Mouse (Mus musculus) limb, embryonic 10.5 days (tissue): Measurements from ENCODE around the gene Zcchc7. TPM values are rescaled to one million over a fixed set of nuclear protein-coding genes. Genes with fewer than 3 reads are reported as not detected.

Experiments used
- DNase-seq: peaks from one replicate; pipeline ENCODE4 v3.0.0-alpha.2; 2017; ENCODE audit warnings: low spot score
- H3K27ac ChIP-seq: fragments of 300-500 bp; sonication (generic); 2 replicates; pipeline ENCODE4 v1.5.1; 2016; ENCODE audit warnings: mild to moderate bottlenecking
- H3K27me3 ChIP-seq: fragments of 300-500 bp; sonication (generic); 2 replicates; pipeline ENCODE4 v1.6.1; 2016; ENCODE audit warnings: low read depth, mild to moderate bottlenecking; ENCODE audit not compliant: poor library complexity, severe bottlenecking
- H3K36me3 ChIP-seq: fragments of 300-500 bp; sonication (generic); 2 replicates; pipeline ENCODE4 v1.6.1; 2016; ENCODE audit warnings: mild to moderate bottlenecking, moderate library complexity
- H3K4me1 ChIP-seq: fragments of 300-500 bp; sonication (generic); 2 replicates; pipeline ENCODE4 v1.6.1; 2016
- H3K4me3 ChIP-seq: fragments of 300-500 bp; sonication (generic); 2 replicates; pipeline ENCODE4 v1.5.1; 2016; ENCODE audit warnings: mild to moderate bottlenecking, moderate library complexity
- H3K9me3 ChIP-seq: fragments of 300-500 bp; sonication (generic); replicated peaks from 2 replicates; pipeline ENCODE4 v1.6.1; 2016; ENCODE audit warnings: mild to moderate bottlenecking
- WGBS: fragments of 180-500 bp; shearing (Covaris S2); methylation state at CpG from one replicate; pipeline ENCODE4 v1.1.7; 2016; 5-methylcytosine and 5-hydroxymethylcytosine counted together
- polyA plus RNA-seq: library from polyadenylated mRNA; unstranded; fragments of >200 nt; fragmentation: Nextera tagmentation; extraction: Ambion mirVana; gene quantifications from 2 replicates; pipeline ENCODE4 v1.2.1, GENCODE M21; 2016

The Zcchc7 gene
- 20.2 and 20.5 TPM in 2 replicates for polyA plus RNA-seq

- H3K4me1 ChIP-seq, result peaks cover 8% of the 10 kb centered on the region
- H3K27me3 ChIP-seq, result no peaks in the 10 kb centered on the region
- no peak for DNase-seq
- H3K36me3 ChIP-seq, result no peaks in the 10 kb centered on the region
- H3K27ac ChIP-seq, result peak within 1 kb of the TSS; percentile 94
- no peaks in the 10 kb centered on the region for H3K9me3 ChIP-seq
- peak within 1 kb of the TSS; percentile 97 for H3K4me3 ChIP-seq
- 5% methylated on average over 15 of the region's 15 CpGs for WGBS
Measured at GRCm38 (mm10) chr4:44755553-44756133, at the start of gene Zcchc7. Gene Zcchc7, plus strand, starts transcription at chr4:44755877.

GRCm38 (mm10) chr4:44705967-44706366 lies 49.7 kb upstream of the Zcchc7 start:
- DNase-seq, result no peak
- Histone ChIP-seq H3K27ac (no peak overlapping the region), H3K4me1 (peaks cover 23% of the 10 kb centered on the region), H3K27me3 (peaks cover 100% of the 10 kb centered on the region), H3K36me3 (no peaks in the 10 kb centered on the region), H3K4me3 (no peak overlapping the region), H3K9me3 (no peaks in the 10 kb centered on the region)
- 6% methylated on average over 7 of the region's 7 CpGs for WGBS

GRCm38 (mm10) chr4:44706865-44707264 lies 48.8 kb upstream of the Zcchc7 start:
- Histone ChIP-seq H3K27me3 (peaks cover 100% of the 10 kb centered on the region), H3K9me3 (no peaks in the 10 kb centered on the region), H3K36me3 (no peaks in the 10 kb centered on the region), H3K4me3 (no peak overlapping the region), H3K27ac (no peak overlapping the region), H3K4me1 (peaks cover 29% of the 10 kb centered on the region)
- WGBS, result 27% methylated on average over 1 of the region's 1 CpGs
- DNase-seq, result no peak

- 42% methylated on average over 8 of the region's 8 CpGs for WGBS
Measured at GRCm38 (mm10) chr4:44708311-44708710, 47.4 kb upstream of the Zcchc7 start.

GRCm38 (mm10) chr4:44709091-44709695 lies 46.5 kb upstream of the Zcchc7 start:
- no peak for DNase-seq
- Histone ChIP-seq H3K27me3 (peaks cover 100% of the 10 kb centered on the region), H3K36me3 (no peaks in the 10 kb centered on the region), H3K27ac (no peak overlapping the region), H3K4me3 (no peak overlapping the region), H3K4me1 (peaks cover 34% of the 10 kb centered on the region), H3K9me3 (no peaks in the 10 kb centered on the region)

More at GRCm38 (mm10) chr4:44708311-44708710, 47.4 kb upstream of the Zcchc7 start:
- no peak overlapping the region for H3K4me3 ChIP-seq
- H3K4me1 ChIP-seq, result peaks cover 34% of the 10 kb centered on the region
- H3K36me3 ChIP-seq, result no peaks in the 10 kb centered on the region
- peaks cover 100% of the 10 kb centered on the region for H3K27me3 ChIP-seq
- H3K9me3 ChIP-seq, result no peaks in the 10 kb centered on the region
- no peak overlapping the region for H3K27ac ChIP-seq
- DNase-seq, result no peak

GRCm38 (mm10) chr4:44709740-44710700 lies 45.7 kb upstream of the Zcchc7 start, which contains the start of gene Pax5:
Gene Pax5, minus strand, starts transcription at chr4:44710487.
- Histone ChIP-seq H3K27ac (no peak within 1 kb of the TSS), H3K9me3 (no peaks in the 10 kb centered on the region), H3K27me3 (peaks cover 100% of the 10 kb centered on the region), H3K4me3 (0 out of 2 replicates have a peak within 1 kb of the TSS, but pooled peaks have one; percentile 23), H3K36me3 (no peaks in the 10 kb centered on the region), H3K4me1 (peaks cover 33% of the 10 kb centered on the region)
- DNase-seq, result no peak
- WGBS, result 30% methylated on average over 16 of the region's 16 CpGs

- Histone ChIP-seq H3K4me3 (0 out of 2 replicates have a peak overlapping the region, but pooled peaks have one; percentile 23), H3K9me3 (no peaks in the 10 kb centered on the region), H3K27ac (no peak overlapping the region), H3K4me1 (peaks cover 33% of the 10 kb centered on the region), H3K36me3 (no peaks in the 10 kb centered on the region), H3K27me3 (peaks cover 100% of the 10 kb centered on the region)
- DNase-seq, result peak; percentile 57
- WGBS, result 0% methylated on average over 30 of the region's 30 CpGs
Measured at GRCm38 (mm10) chr4:44710701-44711097, 45.0 kb upstream of the Zcchc7 start.

GRCm38 (mm10) chr4:44711136-44711900 lies 44.4 kb upstream of the Zcchc7 start:
- no peaks in the 10 kb centered on the region for H3K36me3 ChIP-seq
- no peaks in the 10 kb centered on the region for H3K9me3 ChIP-seq
- peaks cover 33% of the 10 kb centered on the region for H3K4me1 ChIP-seq
- WGBS, result 1% methylated on average over 25 of the region's 25 CpGs
- H3K27me3 ChIP-seq, result peaks cover 99% of the 10 kb centered on the region
- DNase-seq, result peak; percentile 61
- peak overlapping the region; percentile 43 for H3K4me3 ChIP-seq
- no peak overlapping the region for H3K27ac ChIP-seq

GRCm38 (mm10) chr4:44712051-44712700 lies 43.5 kb upstream of the Zcchc7 start:
- Histone ChIP-seq H3K27me3 (peaks cover 99% of the 10 kb centered on the region), H3K4me3 (peak overlapping the region; percentile 43), H3K4me1 (peaks cover 33% of the 10 kb centered on the region), H3K27ac (no peak overlapping the region; the same call in 1 of the 2 replicates), H3K9me3 (no peaks in the 10 kb centered on the region), H3K36me3 (no peaks in the 10 kb centered on the region)
- WGBS, result 1% methylated on average over 25 of the region's 25 CpGs
- DNase-seq, result peak; percentile 74

- H3K27me3 ChIP-seq, result peaks cover 99% of the 10 kb centered on the region
- H3K4me1 ChIP-seq, result peaks cover 33% of the 10 kb centered on the region
- no peaks in the 10 kb centered on the region for H3K36me3 ChIP-seq
- H3K4me3 ChIP-seq, result peak overlapping the region; percentile 35
- no peaks in the 10 kb centered on the region for H3K9me3 ChIP-seq
- under 1% methylated on average over 50 of the region's 50 CpGs for WGBS
- no peak overlapping the region for H3K27ac ChIP-seq
- peak; percentile 70 for DNase-seq
Measured at GRCm38 (mm10) chr4:44712786-44713553, 42.7 kb upstream of the Zcchc7 start.

- WGBS, result 1% methylated on average over 19 of the region's 19 CpGs
- peak; percentile 71 for DNase-seq
- peaks cover 99% of the 10 kb centered on the region for H3K27me3 ChIP-seq
Measured at GRCm38 (mm10) chr4:44713554-44714051, 42.1 kb upstream of the Zcchc7 start.

More at GRCm38 (mm10) chr4:44713554-44714051, 42.1 kb upstream of the Zcchc7 start:
- H3K9me3 ChIP-seq, result no peaks in the 10 kb centered on the region
- H3K27ac ChIP-seq, result no peak overlapping the region
- H3K4me3 ChIP-seq, result peak overlapping the region; percentile 35
- H3K36me3 ChIP-seq, result no peaks in the 10 kb centered on the region
- H3K4me1 ChIP-seq, result peaks cover 33% of the 10 kb centered on the region
